Mouse (Mus musculus) lung, adult 2 months (tissue): Measurements from ENCODE around the gene Msrb3.

ENCODE experiments used
- CTCF ChIP-seq: fragments of 200-500 bp; IDR thresholded peaks from 2 replicates; pipeline ENCODE4 v1.5.1; 2011; ENCODE audit warnings: mild to moderate bottlenecking, low read length, control low read depth; ENCODE audit not compliant: insufficient read depth
- POLR2A ChIP-seq: fragments of 200-500 bp; IDR thresholded peaks from 2 replicates; pipeline ENCODE4 v1.6.1; 2011; ENCODE audit warnings: low read depth, mild to moderate bottlenecking, control low read depth, low read length, borderline replicate concordance; ENCODE audit errors: extremely low read depth

DNA sequence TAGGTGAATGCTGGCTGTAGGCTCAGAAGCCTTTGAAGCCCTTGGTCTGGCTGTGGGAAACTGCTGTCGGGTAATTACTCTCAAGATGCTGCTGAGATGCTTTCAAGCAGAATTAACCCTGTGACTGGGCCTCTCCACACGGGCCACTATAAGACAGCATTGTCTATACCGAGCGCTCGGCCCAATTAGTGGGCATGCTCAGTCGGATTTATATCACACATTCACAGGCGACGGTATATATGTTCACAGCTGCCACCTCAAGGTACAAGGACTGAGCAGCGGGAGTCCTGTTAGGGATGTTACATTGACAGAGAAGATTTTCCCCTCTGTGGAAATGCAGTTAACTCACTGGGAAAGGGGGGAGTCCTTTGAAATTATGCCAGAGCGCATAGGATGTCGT is 73.3 kb downstream of the Msrb3 start:
- TF ChIP-seq POLR2A, result no peak
- TF ChIP-seq CTCF, result no peak
